10 mouse cellular contexts compared by ENCODE assay signal in the genomic region with DNA sequence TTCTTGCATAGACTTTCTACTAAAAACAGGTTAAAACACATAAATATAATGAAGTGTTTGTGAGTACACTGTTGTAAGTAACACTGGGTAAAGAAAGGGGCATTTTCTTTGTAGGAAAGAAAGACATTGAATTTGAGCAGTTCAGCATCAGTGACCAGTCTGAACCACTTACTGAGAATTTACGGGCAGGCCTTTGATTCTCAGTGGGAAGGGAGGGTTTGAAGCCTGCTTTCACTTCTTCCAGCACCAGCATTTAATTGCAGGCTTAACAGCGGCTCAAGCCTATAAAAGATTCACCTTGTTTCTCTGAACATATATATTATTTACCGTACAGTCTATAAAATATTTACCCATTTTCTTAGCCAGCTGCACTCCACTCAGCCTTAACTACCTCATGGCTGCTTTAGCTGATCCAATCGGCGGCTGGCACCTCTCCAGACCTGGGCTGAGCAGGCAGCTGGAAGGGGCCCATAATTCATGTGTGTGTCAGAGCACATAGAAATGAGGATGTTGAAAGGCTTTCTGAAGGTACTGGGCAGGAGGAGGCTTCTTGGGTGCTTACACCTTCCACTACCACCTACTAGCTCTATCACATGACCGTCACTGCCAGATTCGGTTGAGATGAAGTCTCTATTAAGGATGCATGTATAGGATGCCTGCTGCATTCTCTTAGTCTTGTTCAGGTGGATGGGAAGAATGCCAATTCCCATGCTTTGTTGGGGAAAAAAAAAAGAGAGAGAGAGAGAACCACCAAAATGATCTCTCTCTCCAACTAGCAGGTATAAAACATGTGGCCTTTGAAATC. TPM values are rescaled to one million over a fixed set of nuclear protein-coding genes. Genes with fewer than 3 reads are reported as not detected.
DNase-seq lines count a peak whose midpoint lies in the region; ATAC-seq lines count a peak whose summit lies in the region.
"Had no signal": no experiment of that assay in that cellular context is flagged by ENCODE, and none has a peak within 500 bp of the region (broad histone marks: within the 10 kb centered on the region; RNA-seq: fewer than 3 reads in every experiment).

No protein-coding gene starts in this region.

- H3K27me3 ChIP-seq in hindbrain, embryonic 12.5 days, result no peaks in the 10 kb centered on the region
- no peaks in the 10 kb centered on the region for H3K27me3 ChIP-seq in hindbrain, embryonic 11.5 days (ENCODE audit: control insufficient read depth, insufficient read depth, low read length)
- no peaks in the 10 kb centered on the region for H3K27me3 ChIP-seq in intestine, embryonic 15.5 days (replicated peaks)
- H3K27me3 ChIP-seq in midbrain, embryonic 12.5 days, result no peaks in the 10 kb centered on the region
- H3K27me3 ChIP-seq: heart, embryonic 13.5 days had no signal

- H3K4me2 ChIP-seq in hindbrain, embryonic 12.5 days (replicated peaks), result no peak overlapping the region
- H3K4me2 ChIP-seq in hindbrain, embryonic 11.5 days (replicated peaks; ENCODE audit: low read depth, low read length), result no peak overlapping the region
- no peak overlapping the region for H3K4me2 ChIP-seq in intestine, embryonic 15.5 days (replicated peaks)
- H3K4me2 ChIP-seq in midbrain, embryonic 12.5 days (replicated peaks), result no peak overlapping the region
- H3K4me2 ChIP-seq: heart, embryonic 13.5 days had no signal

- H3K4me3 ChIP-seq in hindbrain, embryonic 12.5 days, result no peak overlapping the region
- H3K4me3 ChIP-seq in hindbrain, embryonic 11.5 days (ENCODE audit: low read depth, low read length), result no peak overlapping the region
- H3K4me3 ChIP-seq in intestine, embryonic 15.5 days (replicated peaks), result no peak overlapping the region
- no peak overlapping the region for H3K4me3 ChIP-seq in midbrain, embryonic 12.5 days
- H3K4me3 ChIP-seq: heart, embryonic 13.5 days had no signal

- no peaks in the 10 kb centered on the region for H3K9me3 ChIP-seq in hindbrain, embryonic 12.5 days (replicated peaks)
- no peaks in the 10 kb centered on the region for H3K9me3 ChIP-seq in hindbrain, embryonic 11.5 days (ENCODE audit: control insufficient read depth, low read length)
- no peaks in the 10 kb centered on the region for H3K9me3 ChIP-seq in intestine, embryonic 15.5 days
- H3K9me3 ChIP-seq in midbrain, embryonic 12.5 days, result no peaks in the 10 kb centered on the region
- H3K9me3 ChIP-seq: heart, embryonic 13.5 days had no signal

- no peaks in the 10 kb centered on the region for H3K36me3 ChIP-seq in hindbrain, embryonic 12.5 days
- H3K36me3 ChIP-seq in hindbrain, embryonic 11.5 days (ENCODE audit: control insufficient read depth, insufficient read depth, low read length), result no peaks in the 10 kb centered on the region
- H3K36me3 ChIP-seq in intestine, embryonic 15.5 days, result no peaks in the 10 kb centered on the region
- H3K36me3 ChIP-seq in midbrain, embryonic 12.5 days, result no peaks in the 10 kb centered on the region
- H3K36me3 ChIP-seq: heart, embryonic 13.5 days had no signal

- no peak for DNase-seq in hindbrain, embryonic 11.5 days (ENCODE audit: low spot score)
- peak; percentile 69 for DNase-seq in adrenal gland, postnatal 10 days
- no peak for DNase-seq in frontal cortex, postnatal 14 days (ENCODE audit: low spot score in 2 of 2)
- no peak for DNase-seq in spleen, postnatal 14 days (ENCODE audit: low spot score in 2 of 2)
- DNase-seq in spleen, postnatal 36 days (ENCODE audit: low spot score in 2 of 2), result no peak
- DNase-seq: cerebellum, adult 18-20 months had no signal

- WGBS in hindbrain, embryonic 12.5 days, result 77% methylated on average over 7 of the region's 7 CpGs
- 83% methylated on average over 7 of the region's 7 CpGs for WGBS in hindbrain, embryonic 11.5 days
- WGBS in intestine, embryonic 15.5 days, result 37% methylated on average over 7 of the region's 7 CpGs
- WGBS in midbrain, embryonic 12.5 days, result 72% methylated on average over 7 of the region's 7 CpGs

- ATAC-seq in hindbrain, embryonic 12.5 days (ENCODE audit: low FRiP score), result 0 out of 2 replicates have a peak, but pooled peaks have one; percentile 22
- ATAC-seq in hindbrain, embryonic 11.5 days (ENCODE audit: low FRiP score), result no peak
- peak; percentile 80 for ATAC-seq in intestine, embryonic 15.5 days
- ATAC-seq in midbrain, embryonic 12.5 days (ENCODE audit: low FRiP score, low read depth), result peak; percentile 70

- no peaks in the 10 kb centered on the region for H3K4me1 ChIP-seq in hindbrain, embryonic 12.5 days
- H3K4me1 ChIP-seq in hindbrain, embryonic 11.5 days (replicated peaks; ENCODE audit: control insufficient read depth, insufficient read depth, low read length), result no peaks in the 10 kb centered on the region
- H3K4me1 ChIP-seq in intestine, embryonic 15.5 days (replicated peaks), result 0 out of 2 replicates have a peak, but pooled peaks cover 3% of the 10 kb centered on the region
- peaks cover 5% of the 10 kb centered on the region; the same call in 1 of the 2 replicates for H3K4me1 ChIP-seq in midbrain, embryonic 12.5 days
- H3K4me1 ChIP-seq: heart, embryonic 13.5 days had no signal

- no peak overlapping the region for H3K9ac ChIP-seq in hindbrain, embryonic 12.5 days
- H3K9ac ChIP-seq in hindbrain, embryonic 11.5 days (ENCODE audit: low read depth, low read length), result no peak overlapping the region
- no peak overlapping the region for H3K9ac ChIP-seq in intestine, embryonic 15.5 days
- H3K9ac ChIP-seq in midbrain, embryonic 12.5 days (replicated peaks), result no peak overlapping the region
- H3K9ac ChIP-seq: heart, embryonic 13.5 days had no signal

- no peak overlapping the region for H3K27ac ChIP-seq in hindbrain, embryonic 12.5 days
- H3K27ac ChIP-seq in hindbrain, embryonic 11.5 days (ENCODE audit: low read depth, low read length), result no peak overlapping the region
- H3K27ac ChIP-seq in intestine, embryonic 15.5 days, result no peak overlapping the region
- no peak overlapping the region for H3K27ac ChIP-seq in midbrain, embryonic 12.5 days (replicated peaks)
- H3K27ac ChIP-seq: heart, embryonic 13.5 days had no signal

RNA-seq across cellular contexts. Expression of a gene that starts 50.0 kb away (rescaled TPM):
- polyA plus RNA-seq in hindbrain, embryonic 12.5 days (2016; fragmentation: Nextera tagmentation; extraction: Ambion mirVana), result 8.7 and 10.2 TPM in 2 replicates
- 9.9 and 11.1 TPM in 2 replicates for polyA plus RNA-seq in hindbrain, embryonic 11.5 days (2014; fragmentation: Nextera tagmentation; extraction: Ambion mirVana)
- total RNA-seq in adrenal gland, postnatal 10 days (2021), result 10 to 100 TPM; 44.1 to 57.7 TPM
- polyA plus RNA-seq in intestine, embryonic 15.5 days (2015; fragmentation: Nextera tagmentation; extraction: Ambion mirVana), result 15.0 and 16.6 TPM in 2 replicates
- 7.7 and 8.5 TPM in 2 replicates for polyA plus RNA-seq in midbrain, embryonic 12.5 days (2016; fragmentation: Nextera tagmentation; extraction: Ambion mirVana)
